Mouse (Mus musculus): ENCODE data around the gene Calm3.
"Not testable (repeated sequence)": the region's sequence is repeated elsewhere in the genome, so short reads cannot be mapped to it uniquely, and the experiment has no call there.

The Calm3 gene

GRCm38 (mm10) chr7:16924037-16924834, at the start of gene Calm3:
Calm3 (minus strand) TSS chr7:16924114.
- DNase-seq (ENCODE audit: low read depth), result peak; percentile 100

GRCm38 (mm10) chr7:16971160-16971559, 47.2 kb upstream of the Calm3 start:
- no peak for DNase-seq (ENCODE audit: low read depth)

- DNase-seq (ENCODE audit: low read depth), result no peak
Observed at GRCm38 (mm10) chr7:16968414-16968813, 44.5 kb upstream of the Calm3 start.

GRCm38 (mm10) chr7:16961678-16962077, 37.8 kb upstream of the Calm3 start:
- DNase-seq (ENCODE audit: low read depth), result no peak

DNA sequence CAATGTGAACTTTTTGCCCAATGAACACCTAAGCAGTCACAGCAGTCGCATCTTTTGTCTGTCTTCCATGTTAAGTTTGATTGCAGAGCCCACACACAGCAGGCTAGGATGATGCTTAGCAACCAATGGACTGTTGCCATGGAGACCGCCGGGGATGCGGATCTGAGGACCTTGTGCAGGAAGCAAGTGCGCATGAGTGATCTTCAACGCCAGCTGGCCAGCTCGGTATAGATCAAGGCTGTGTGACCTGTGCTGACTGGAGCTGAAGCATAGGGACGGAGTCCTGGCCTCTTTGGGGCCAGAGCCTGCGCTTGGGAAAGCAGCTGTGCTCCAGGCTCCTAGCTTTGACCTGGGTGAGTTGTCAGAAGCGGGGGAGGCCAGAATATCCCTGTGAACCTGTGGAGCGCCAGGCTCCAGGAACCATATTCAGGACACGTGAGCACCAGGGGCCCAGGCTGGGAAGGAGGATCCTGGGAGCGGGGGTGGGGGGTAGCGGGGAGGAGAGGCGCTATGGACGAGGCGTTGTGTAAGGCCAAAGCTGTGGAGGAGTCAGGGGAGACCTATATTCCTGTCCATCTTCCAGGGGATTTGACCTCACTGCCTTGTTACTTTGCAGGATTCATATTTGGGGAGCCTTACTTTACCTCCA, 35.7 kb upstream of the Calm3 start, which contains the start of gene Pnmal1:
TSS of gene Pnmal1 (plus strand) at position 141 of the 649 bp plus-strand sequence.
- no peak for DNase-seq (ENCODE audit: low read depth)

DNA sequence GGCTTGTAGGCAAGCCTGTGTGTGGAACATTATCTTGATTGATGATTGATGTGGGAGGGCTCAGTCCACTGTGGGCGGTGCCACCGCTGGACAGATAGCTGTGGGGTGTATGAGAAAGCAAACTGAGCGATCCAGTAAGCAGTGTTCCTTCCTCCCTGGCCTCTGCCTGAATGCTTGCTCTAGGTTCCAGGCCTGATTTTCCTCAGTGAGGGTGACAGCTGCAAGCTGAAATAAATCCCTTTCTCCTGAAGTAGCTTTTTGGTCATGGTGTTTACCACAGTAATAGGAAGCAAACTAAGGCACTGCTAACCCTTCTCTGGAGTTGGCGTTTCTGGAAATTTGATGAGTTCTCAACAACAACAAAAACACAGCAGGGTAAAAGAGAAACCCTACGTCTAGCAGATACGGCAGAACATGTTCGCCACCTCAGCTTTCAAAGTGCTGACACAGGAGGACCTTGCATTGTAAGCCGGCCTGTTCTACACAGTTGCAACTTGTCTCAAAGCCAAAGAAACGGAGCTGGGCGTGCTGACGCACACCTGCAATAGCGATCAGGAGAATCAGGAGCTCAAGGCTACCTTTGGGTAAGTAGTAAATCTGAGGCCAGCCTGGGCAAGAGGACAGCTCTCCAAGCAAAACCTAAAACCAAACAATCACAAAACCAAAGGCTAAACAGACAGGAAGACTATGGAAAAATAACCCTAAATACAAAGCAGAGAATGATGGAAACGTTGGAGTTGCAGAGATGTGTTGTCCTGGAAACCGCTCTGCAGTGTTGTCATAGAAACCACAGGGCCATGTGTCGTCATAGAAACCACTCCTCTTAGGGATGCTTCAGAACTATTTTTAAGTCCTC, 32.7 kb upstream of the Calm3 start:
- no peak for DNase-seq (ENCODE audit: low read depth)

GRCm38 (mm10) chr7:16955712-16956111, 31.8 kb upstream of the Calm3 start:
- DNase-seq (ENCODE audit: low read depth), result no peak

DNA sequence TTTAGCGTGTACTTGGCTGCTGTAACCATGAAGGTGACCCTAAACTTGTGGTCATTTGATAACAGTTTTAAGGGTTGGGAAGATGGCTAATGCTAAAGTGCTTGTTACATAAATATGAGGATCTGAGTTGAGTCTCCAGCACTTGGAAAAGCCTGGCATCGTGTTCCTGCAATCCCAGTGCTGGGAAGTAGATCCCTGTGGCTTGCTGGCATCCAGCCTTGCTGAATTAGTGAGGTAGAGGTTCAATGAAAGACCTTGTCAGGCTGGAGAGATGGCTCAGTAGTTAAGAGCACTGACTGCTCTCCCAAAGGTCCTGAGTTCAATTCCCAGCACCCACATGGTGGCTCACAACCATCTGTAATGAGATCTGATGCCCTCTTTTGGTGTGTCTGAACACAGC, 29.9 kb upstream of the Calm3 start:
- not testable (repeated sequence) for DNase-seq (ENCODE audit: low read depth)

DNA sequence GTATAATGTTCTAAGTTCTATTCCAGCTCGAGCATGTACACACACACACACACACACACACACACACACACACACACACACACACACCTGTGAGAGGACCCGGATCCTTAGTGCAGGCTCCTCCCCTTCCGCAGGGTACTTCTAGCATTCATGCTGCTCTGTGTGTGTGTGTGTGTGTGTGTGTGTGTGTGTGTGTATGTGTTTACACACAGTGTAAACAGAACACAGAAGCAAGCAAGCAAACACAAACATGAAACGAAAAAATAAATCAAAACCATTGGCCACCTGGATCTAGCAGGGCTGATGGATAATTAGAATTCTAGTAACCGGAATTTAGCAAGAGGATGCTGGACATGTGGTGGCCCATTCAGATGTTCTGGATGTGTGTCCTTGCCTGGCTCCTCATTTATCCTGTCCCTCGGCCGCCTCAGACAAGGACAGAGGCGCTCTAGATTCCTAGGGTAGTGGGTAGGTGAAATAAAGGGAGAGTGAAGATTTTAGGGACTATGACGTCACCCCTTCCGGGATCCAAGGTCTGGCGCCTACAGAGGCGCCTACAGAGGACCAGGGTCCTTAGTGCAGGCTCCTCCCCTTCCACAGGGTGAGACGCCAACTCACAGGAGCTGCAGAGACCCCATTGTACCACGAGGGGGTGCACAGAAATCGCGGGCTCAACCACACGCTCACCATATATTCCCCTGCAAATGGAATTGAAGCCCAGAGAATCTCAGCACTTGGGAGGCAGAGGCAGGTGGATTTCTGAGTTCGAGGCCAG, 27.1 kb upstream of the Calm3 start:
- peak; percentile 91 for DNase-seq (ENCODE audit: low read depth)

GRCm38 (mm10) chr7:16949908-16950841, 26.3 kb upstream of the Calm3 start:
- DNase-seq (ENCODE audit: low read depth), result peak; percentile 81

DNA sequence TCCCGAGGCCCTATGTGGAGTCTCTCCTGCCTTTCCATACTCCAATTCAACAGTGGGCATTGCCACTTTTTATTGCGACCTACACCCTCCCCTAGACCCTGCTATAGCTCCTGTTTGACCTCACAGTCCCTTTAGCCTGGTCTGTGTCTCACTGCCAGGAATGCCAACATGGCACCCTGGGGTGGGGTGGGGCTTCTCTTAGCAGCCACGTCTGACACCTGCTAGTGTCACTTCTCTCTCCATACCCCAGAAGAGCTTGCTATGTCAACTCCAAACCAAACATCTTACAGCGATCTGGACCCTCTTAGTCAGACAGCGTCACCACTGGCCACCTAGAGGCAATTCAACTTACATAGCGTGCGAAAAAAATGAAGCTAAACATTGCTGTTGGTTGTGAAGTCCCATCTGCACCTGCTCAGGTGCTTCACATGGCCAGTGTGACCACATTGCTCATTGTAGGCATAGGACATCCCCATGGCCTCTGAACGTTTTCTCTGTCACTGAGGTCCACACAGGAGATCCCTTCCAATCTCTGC, 25.1 kb upstream of the Calm3 start:
- no peak for DNase-seq (ENCODE audit: low read depth)

DNA sequence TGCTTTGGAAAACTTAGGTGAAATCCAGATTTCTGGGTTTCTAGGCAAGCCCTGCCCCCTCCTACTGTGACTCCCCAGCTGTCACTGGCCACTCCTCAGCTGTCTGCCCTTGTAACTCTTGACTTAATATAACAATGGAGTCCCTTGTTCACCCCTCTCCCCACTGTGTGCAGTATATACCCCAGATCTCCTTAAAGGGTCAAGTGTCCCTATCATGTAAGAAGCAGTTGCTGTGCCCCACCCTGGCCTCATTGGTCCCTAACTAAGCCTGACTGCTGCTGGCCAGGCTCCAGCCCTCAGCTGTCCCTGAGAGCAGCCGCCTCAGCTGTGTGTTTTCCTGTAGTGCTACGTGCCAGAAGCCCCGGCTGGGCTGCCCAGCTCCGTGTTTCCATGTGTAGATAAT, 24.0 kb upstream of the Calm3 start:
- DNase-seq (ENCODE audit: low read depth), result no peak

GRCm38 (mm10) chr7:16947349-16947895, 23.5 kb upstream of the Calm3 start:
- DNase-seq (ENCODE audit: low read depth), result no peak

GRCm38 (mm10) chr7:16946441-16947348, 22.8 kb upstream of the Calm3 start:
- peak; percentile 34 for DNase-seq (ENCODE audit: low read depth)

DNA sequence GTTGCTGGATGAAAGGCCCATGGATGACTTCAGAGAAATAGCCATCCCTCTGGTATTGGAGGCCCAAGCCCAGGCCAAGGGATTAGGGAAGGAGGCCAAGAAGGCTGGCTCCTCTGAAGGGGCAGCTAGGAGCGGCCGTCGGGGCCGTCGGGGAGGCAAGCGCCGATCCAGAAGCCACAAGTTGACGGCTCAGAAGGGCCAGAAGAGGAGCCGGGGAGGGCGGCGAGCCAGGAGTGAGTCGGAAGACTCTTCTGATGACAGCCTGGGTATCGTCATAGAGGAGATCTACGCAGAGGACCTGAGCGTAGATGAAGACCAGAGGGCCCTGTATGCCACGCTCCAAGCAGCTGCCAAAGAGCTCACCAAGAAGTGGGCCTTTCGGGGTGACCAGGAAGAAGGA, 21.5 kb upstream of the Calm3 start:
- no peak for DNase-seq (ENCODE audit: low read depth)

DNA sequence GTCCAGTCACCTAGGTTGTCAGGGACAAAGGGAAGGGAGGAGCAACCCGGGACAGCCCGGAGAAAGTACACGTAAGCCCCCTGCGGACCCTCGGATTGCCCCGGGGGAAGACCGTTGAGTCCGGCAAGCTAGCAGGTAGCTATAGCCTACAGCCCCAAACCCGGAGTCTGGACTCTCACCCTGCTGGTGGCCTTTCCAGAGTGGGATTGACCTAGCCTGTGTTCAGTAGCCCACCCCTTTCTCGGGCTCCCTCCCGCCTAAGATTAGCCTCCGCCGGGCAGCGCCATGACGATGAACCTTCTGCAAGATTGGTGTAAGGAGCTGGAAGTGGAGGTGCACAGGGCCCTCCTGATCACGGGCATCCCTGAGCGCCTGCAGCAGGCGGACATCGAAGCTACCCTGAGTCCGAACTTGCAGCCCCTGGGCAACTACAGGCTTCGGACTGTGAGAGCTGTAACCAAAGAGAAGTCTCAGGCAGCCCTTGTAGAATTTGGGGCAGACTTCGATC, 20.9 kb upstream of the Calm3 start:
- DNase-seq (ENCODE audit: low read depth), result no peak

- DNase-seq (ENCODE audit: low read depth), result peak; percentile 51
Observed at GRCm38 (mm10) chr7:16944061-16944807, 20.3 kb upstream of the Calm3 start, which contains the start of gene Pnmal2. Pnmal2 (plus strand) TSS chr7:16944682.

DNA sequence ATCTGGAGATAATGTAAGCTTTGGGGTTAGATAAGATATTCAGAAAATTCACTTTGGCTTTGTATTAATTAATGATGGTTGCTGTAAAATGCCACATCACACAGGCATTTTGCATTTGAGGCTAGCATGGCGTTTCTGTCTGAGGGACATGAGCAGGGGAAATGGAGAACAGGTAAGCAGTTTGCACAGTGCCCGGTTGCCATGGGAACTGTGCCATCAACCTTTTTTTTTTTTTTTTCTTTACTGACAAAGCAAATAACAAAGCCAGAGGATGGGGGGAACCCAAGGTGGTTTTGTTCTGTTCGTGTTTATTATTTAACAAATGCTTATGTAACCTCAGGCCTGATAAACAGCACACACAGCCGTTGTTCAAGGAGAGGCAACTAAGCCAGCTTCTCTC, 18.9 kb upstream of the Calm3 start:
- peak; percentile 38 for DNase-seq (ENCODE audit: low read depth)
